Mouse (Mus musculus): ENCODE data around the gene Vmp1. TPM values are rescaled to one million over a fixed set of nuclear protein-coding genes. Genes with fewer than 3 reads are reported as not detected.

Vmp1 gene
- polyA plus RNA-seq, 1 experiment from 2014 or later: 97.9 TPM

DNA sequence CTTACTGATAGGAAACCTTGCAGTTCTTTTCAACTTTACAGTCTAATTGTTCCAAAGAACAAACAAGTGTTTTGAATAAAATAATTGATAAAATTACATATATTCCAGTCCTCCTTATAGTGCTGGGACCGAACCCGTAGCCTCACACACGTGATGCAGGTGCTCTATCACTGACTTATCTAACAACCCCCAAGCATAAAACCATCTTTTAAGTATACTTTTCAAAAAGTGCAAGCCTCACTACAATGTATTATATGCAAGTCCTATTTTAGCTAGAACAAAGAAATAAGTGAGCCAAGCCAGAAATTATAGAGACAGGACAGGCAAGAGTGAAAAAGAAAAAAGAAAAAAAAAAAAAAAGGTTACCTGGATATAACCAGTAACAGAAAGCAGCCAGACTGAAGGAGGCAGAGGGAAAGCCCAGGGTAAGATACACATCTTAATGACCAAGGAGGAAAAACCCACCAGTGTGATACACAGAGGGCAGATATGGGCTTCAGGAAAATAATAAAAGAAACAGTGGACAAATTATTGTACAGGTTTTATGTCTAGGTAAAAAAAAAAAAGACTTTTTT, 36.7 kb downstream of the Vmp1 start:
- Histone ChIP-seq H3K4me3 (no peak overlapping the region), H3K36me3 (peaks cover 15% of the 10 kb centered on the region), H3K4me1 (no peaks in the 10 kb centered on the region), H3K27me3 (ENCODE audit: low read depth, poor library complexity, severe bottlenecking) (no peaks in the 10 kb centered on the region), H3K9me3 (replicated peaks) (no peaks in the 10 kb centered on the region), H3K27ac (no peak overlapping the region)
- no peak for DNase-seq (ENCODE audit: low spot score)
- WGBS: 96% methylated on average over 3 of the region's 3 CpGs

DNA sequence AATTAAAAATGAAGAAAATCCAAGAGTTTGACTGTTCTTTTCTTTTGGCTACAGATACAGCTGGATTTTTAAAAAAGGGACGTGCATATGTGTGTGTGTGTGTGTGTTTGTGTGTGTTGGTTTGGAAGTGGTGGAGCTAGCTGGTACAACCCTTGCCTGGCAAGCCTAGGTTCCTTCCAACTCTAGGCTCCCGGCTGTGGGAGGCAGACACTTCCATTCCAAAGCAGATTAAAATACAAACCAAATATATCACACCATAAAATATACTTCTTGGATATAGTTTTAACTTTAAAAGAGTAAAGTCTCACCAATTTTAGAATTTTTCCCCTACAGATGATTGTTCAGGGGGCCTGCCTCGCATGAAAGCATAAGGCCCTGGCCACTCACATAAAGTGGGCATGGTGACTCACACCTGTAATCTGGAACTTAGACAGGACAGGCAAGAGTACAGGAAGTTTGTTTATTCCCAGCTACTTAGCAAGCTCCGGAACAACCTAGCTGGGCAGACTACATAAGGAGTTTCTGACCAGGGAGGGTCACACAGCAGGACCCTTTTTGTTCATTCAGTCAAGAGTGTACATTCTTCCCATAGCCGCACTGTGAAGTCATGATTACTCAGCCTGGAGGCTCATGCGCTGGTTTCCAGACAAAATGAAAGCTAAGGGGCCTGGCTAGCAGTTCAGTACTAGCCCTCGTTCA, 37.4 kb downstream of the Vmp1 start:
- WGBS: 83% methylated on average over 7 of the region's 7 CpGs
- H3K4me3 ChIP-seq: no peak overlapping the region

GRCm38 (mm10) chr11:86644553-86644952, 39.1 kb downstream of the Vmp1 start:
- Histone ChIP-seq H3K36me3 (peaks cover 26% of the 10 kb centered on the region), H3K9me3 (replicated peaks) (no peaks in the 10 kb centered on the region), H3K4me1 (no peaks in the 10 kb centered on the region), H3K4me3 (no peak overlapping the region), H3K27ac (no peak overlapping the region), H3K27me3 (ENCODE audit: low read depth, poor library complexity, severe bottlenecking) (no peaks in the 10 kb centered on the region)
- 96% methylated on average over 4 of the region's 4 CpGs for WGBS
- DNase-seq (ENCODE audit: low spot score): no peak

More for the DNA sequence above, 37.4 kb downstream of the Vmp1 start:
- Histone ChIP-seq H3K27me3 (ENCODE audit: low read depth, poor library complexity, severe bottlenecking) (no peaks in the 10 kb centered on the region), H3K36me3 (peaks cover 21% of the 10 kb centered on the region), H3K4me1 (no peaks in the 10 kb centered on the region), H3K9me3 (replicated peaks) (no peaks in the 10 kb centered on the region), H3K27ac (no peak overlapping the region)
- no peak for DNase-seq (ENCODE audit: low spot score)

GRCm38 (mm10) chr11:86641714-86642113, 41.9 kb downstream of the Vmp1 start:
- Histone ChIP-seq H3K27ac (no peak overlapping the region), H3K4me3 (no peak overlapping the region), H3K4me1 (no peaks in the 10 kb centered on the region), H3K27me3 (ENCODE audit: low read depth, poor library complexity, severe bottlenecking) (no peaks in the 10 kb centered on the region), H3K9me3 (replicated peaks) (no peaks in the 10 kb centered on the region), H3K36me3 (peaks cover 26% of the 10 kb centered on the region)
- 80% methylated on average over 4 of the region's 4 CpGs for WGBS
- DNase-seq (ENCODE audit: low spot score): no peak

DNA sequence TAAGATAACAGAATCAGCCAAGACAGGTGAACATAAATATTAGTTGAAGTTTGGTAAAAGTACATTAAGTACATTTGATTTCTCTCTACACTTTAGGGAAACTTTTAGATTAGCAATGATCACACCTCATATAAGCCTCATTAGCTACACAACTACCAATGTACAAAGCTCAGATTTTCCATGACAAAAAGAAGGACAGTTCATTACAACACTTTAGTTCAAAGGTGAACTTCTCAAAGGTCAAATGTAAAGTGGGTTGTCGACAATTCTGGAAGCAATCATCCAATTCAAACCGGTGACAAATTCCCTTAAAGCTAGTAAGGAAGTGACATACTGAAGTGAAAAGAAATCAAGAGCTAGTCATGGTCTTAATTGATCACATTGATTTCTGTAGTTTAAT, 45.9 kb downstream of the Vmp1 start:
- no peak for DNase-seq (ENCODE audit: low spot score)
- 72% methylated on average over 2 of the region's 2 CpGs for WGBS
- peaks cover 30% of the 10 kb centered on the region for H3K36me3 ChIP-seq
- H3K9me3 ChIP-seq (replicated peaks): no peaks in the 10 kb centered on the region
- H3K4me1 ChIP-seq: no peaks in the 10 kb centered on the region
- no peak overlapping the region for H3K27ac ChIP-seq
- no peaks in the 10 kb centered on the region for H3K27me3 ChIP-seq (ENCODE audit: low read depth, poor library complexity, severe bottlenecking)
- H3K4me3 ChIP-seq: no peak overlapping the region

GRCm38 (mm10) chr11:86634396-86634795, 49.2 kb downstream of the Vmp1 start:
- no peaks in the 10 kb centered on the region for H3K4me1 ChIP-seq
- H3K4me3 ChIP-seq: no peak overlapping the region
- 92% methylated on average over 6 of the region's 6 CpGs for whole genome bisulfite sequencing
- H3K9me3 ChIP-seq (replicated peaks): no peaks in the 10 kb centered on the region
- H3K27ac ChIP-seq: no peak overlapping the region
- DNase-seq (ENCODE audit: low spot score): no peak
- no peaks in the 10 kb centered on the region for H3K27me3 ChIP-seq (ENCODE audit: low read depth, poor library complexity, severe bottlenecking)
- peaks cover 32% of the 10 kb centered on the region for H3K36me3 ChIP-seq

DNA sequence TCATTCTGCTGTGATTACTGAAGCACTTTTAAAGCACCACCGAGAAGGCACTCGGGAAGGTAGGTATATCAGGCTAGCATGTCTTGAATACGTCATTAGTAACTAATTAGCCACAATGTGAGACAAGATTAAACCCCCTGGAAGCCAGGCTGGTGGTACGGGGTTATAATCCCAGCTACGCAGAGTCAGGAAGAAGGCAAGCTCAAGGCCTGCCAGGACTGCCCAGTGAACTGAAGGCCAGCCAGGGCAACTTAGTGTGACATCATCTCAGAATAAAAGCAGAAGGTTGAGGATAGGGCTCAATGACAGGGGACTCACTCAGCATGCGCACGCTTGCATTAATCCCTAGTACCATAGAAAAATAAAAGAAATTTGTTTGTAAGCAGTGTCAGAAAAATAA, 53.7 kb downstream of the Vmp1 start:
- H3K4me3 ChIP-seq: no peak overlapping the region
- H3K27me3 ChIP-seq (ENCODE audit: low read depth, poor library complexity, severe bottlenecking): no peaks in the 10 kb centered on the region
- 86% methylated on average over 7 of the region's 7 CpGs for WGBS
- H3K27ac ChIP-seq: no peak overlapping the region
- H3K36me3 ChIP-seq: peaks cover 29% of the 10 kb centered on the region
- no peaks in the 10 kb centered on the region for H3K9me3 ChIP-seq (replicated peaks)
- no peaks in the 10 kb centered on the region for H3K4me1 ChIP-seq
- DNase-seq (ENCODE audit: low spot score): no peak

GRCm38 (mm10) chr11:86629445-86629844, 54.2 kb downstream of the Vmp1 start:
- H3K9me3 ChIP-seq (replicated peaks): no peaks in the 10 kb centered on the region
- no peak overlapping the region for H3K27ac ChIP-seq
- H3K36me3 ChIP-seq: peaks cover 24% of the 10 kb centered on the region
- WGBS: 92% methylated on average over 3 of the region's 3 CpGs
- no peak overlapping the region for H3K4me3 ChIP-seq
- no peaks in the 10 kb centered on the region for H3K27me3 ChIP-seq (ENCODE audit: low read depth, poor library complexity, severe bottlenecking)
- no peaks in the 10 kb centered on the region for H3K4me1 ChIP-seq
- no peak for DNase-seq (ENCODE audit: low spot score)

DNA sequence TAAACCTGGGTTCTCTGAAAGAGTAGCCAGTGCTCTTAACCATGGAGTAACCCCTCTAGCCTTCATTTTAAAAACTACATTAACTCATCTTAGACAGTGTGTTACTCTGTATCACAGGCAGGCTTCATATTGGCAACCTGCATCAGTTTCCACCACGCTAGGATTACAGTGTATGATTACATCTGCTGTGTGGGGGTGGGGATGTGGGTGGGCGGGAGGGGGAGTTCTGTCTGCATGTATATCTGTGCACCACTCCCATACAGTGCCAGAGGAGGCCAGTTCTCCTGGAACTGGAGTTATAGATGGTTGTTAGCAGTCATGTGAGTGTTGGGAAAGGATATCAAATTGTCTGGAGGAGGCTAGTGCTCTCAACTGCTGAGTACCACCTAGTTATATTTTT, 55.2 kb downstream of the Vmp1 start:
- Histone ChIP-seq H3K27me3 (ENCODE audit: low read depth, poor library complexity, severe bottlenecking) (no peaks in the 10 kb centered on the region), H3K4me1 (no peaks in the 10 kb centered on the region), H3K36me3 (peaks cover 21% of the 10 kb centered on the region), H3K27ac (no peak overlapping the region), H3K9me3 (replicated peaks) (no peaks in the 10 kb centered on the region), H3K4me3 (no peak overlapping the region)
- DNase-seq (ENCODE audit: low spot score): no peak
- WGBS: 89% methylated on average over 2 of the region's 2 CpGs

- Histone ChIP-seq H3K9me3 (replicated peaks) (no peaks in the 10 kb centered on the region), H3K4me1 (no peaks in the 10 kb centered on the region), H3K4me3 (no peak overlapping the region), H3K27ac (no peak overlapping the region), H3K27me3 (ENCODE audit: low read depth, poor library complexity, severe bottlenecking) (no peaks in the 10 kb centered on the region), H3K36me3 (peaks cover 18% of the 10 kb centered on the region)
- no peak for DNase-seq (ENCODE audit: low spot score)
These were observed 56.0 kb downstream of the Vmp1 start for GRCm38 (mm10) chr11:86627649-86628048.

DNA sequence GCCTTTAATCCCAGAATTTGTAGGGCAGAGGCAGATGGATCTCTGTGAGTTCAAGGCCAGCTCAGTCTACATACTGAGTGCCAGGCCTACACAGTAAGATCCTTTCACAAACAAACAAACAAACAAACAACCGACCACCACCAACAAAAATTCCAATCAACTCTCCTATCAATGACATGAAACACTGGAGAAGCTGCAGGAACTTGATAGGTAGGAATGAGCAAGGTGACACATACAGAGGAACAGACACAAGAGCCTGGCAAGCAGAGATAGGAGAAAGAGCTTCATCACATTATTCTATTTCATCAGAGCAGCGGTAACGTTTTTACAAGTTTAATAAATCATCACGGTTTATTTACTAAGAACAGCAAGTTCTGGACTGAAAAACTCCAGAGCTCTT, 56.9 kb downstream of the Vmp1 start:
- WGBS: 87% methylated on average over 4 of the region's 4 CpGs
- no peak overlapping the region for H3K27ac ChIP-seq

GRCm38 (mm10) chr11:86624237-86624941, 59.2 kb downstream of the Vmp1 start:
- Histone ChIP-seq H3K4me1 (no peaks in the 10 kb centered on the region), H3K27me3 (ENCODE audit: low read depth, poor library complexity, severe bottlenecking) (no peaks in the 10 kb centered on the region), H3K36me3 (no peaks in the 10 kb centered on the region), H3K9me3 (replicated peaks) (no peaks in the 10 kb centered on the region), H3K27ac (no peak overlapping the region), H3K4me3 (no peak overlapping the region)
- no peak for DNase-seq (ENCODE audit: low spot score)
- 84% methylated on average over 5 of the region's 5 CpGs for WGBS

More for the DNA sequence above, 56.9 kb downstream of the Vmp1 start:
- Histone ChIP-seq H3K4me1 (no peaks in the 10 kb centered on the region), H3K36me3 (peaks cover 14% of the 10 kb centered on the region), H3K27me3 (ENCODE audit: low read depth, poor library complexity, severe bottlenecking) (no peaks in the 10 kb centered on the region), H3K9me3 (replicated peaks) (no peaks in the 10 kb centered on the region), H3K4me3 (no peak overlapping the region)
- DNase-seq (ENCODE audit: low spot score): no peak

GRCm38 (mm10) chr11:86623402-86624010, 60.1 kb downstream of the Vmp1 start:
- no peaks in the 10 kb centered on the region for H3K27me3 ChIP-seq (ENCODE audit: low read depth, poor library complexity, severe bottlenecking)
- no peaks in the 10 kb centered on the region for H3K9me3 ChIP-seq (replicated peaks)
- no peak overlapping the region for H3K27ac ChIP-seq
- H3K4me1 ChIP-seq: no peaks in the 10 kb centered on the region
- WGBS: 92% methylated on average over 1 of the region's 1 CpGs
- H3K4me3 ChIP-seq: no peak overlapping the region
- no peaks in the 10 kb centered on the region for H3K36me3 ChIP-seq
- DNase-seq (ENCODE audit: low spot score): no peak

All from limb, embryonic 10.5 days (tissue).